Mouse (Mus musculus) hematopoietic stem cell, adult 5-6 weeks (primary cell): Measurements from ENCODE around the gene Pik3r1. TPM values are rescaled to one million over a fixed set of nuclear protein-coding genes. Genes with fewer than 3 reads are reported as not detected.

Experiments used
- ATAC-seq, 2 experiments: fragments of 125-278 bp in 1 of 2; replicated peaks in 1 of 2; 2 replicates each; pipeline ENCODE4 v1.8.0; 2016 to 2017; ENCODE audit warnings: inconsistent platforms in 2 of 2, mild to moderate bottlenecking in 2 of 2, moderate number of reproducible peaks in 2 of 2, low read depth in 1 of 2, moderate TSS enrichment in 1 of 2; ENCODE audit not compliant: low FRiP score in 2 of 2, poor library complexity in 2 of 2, severe bottlenecking in 2 of 2, insufficient read depth in 1 of 2, low TSS enrichment in 1 of 2
- total RNA-seq: library from RNA; stranded (forward); fragments of 172-1452, 232-1000 nt; gene quantifications from 2 replicates; pipeline ENCODE4 v1.2.3, GENCODE M21; 2017

Pik3r1 gene
- total RNA-seq, 1 experiment from 2014 or later = 167 TPM

DNA sequence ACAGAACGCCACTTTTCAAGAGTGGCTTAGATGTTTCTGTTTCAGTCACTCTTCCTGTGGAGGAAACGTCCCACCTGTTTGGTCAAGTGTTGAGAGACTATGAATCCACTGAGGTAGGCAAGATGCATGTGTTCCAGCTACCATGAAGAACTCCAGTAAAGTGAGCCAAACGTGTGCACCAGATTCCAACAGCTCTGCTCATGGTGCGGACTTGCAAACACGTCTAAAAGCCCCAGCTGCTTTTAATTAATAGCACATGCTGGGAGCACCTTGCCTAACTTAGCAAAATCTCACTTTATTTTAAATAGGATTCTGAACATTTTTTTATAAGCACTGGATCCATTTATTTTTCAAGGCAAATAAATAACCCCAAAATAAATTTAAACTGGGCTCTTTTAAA lies 40.2 kb downstream of the Pik3r1 start:
- ATAC-seq = no peak

DNA sequence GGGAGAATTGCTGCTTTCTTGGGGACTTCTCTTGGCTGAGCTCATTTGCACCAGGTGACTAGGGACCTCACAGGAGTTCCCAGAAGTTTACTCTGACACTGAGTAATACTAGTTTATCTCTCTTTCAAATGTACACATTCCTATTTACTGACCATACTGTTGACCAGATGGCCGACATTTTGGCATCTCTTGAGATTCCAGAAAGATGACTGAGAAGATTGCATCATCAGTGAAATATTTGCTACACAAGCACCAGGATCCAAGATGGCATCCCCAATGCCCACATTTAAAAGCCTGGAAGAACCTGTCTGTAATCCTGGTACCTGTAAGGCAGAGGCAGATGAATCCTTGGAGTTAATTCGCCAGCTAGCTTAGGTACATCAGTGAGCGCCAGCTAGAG lies 41.1 kb downstream of the Pik3r1 start:
- no peak for ATAC-seq

DNA sequence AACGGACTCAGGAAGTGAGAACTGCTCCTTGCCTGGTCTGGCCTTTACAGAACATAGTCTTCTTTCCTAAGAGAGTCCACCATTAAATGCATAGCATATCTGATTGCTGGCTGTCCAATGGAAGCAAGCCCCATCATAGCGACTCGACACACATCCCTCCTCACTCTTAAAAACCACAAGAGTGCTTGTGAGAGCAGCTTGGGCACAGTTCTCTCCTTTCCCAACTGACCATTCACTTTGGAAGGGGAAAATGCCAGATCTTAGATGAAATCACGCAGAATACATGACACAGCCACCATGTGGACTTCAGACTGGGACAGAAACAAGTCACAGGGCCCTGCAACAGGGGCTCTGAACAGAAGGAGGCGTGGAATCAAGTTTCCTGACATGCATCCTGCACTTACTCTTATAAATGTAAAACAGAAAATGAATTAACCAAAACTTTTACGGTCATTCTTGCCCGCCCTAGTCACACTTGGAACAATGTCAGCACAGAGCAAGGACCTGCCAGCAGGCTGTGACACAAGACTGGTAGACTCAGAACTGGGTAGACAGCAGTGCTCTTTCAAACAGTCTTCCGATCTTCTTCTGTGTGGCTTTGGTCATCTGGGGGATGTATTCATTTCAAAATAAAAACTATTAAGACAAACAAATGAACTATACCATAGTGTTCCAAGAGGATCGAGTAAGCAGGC lies 46.0 kb downstream of the Pik3r1 start:
- no peak for ATAC-seq

DNA sequence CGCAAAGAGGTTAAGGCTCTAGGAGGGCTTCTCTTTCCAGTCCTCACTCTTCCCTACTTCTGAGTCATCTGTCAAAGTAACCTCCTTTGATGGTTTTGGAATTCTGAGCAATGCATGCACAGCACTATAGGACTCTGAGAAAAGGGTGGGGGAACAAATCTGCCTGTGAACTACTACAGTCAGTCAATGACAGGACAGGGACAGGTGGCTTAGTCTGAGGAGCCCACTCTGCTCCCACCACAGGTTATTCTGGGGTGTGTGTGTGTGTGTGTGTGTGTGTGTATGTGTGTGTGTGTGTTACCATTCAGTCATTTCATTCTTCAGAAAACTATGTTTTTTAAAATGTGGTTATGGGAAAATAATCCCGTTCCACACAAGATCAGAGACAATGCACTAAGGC lies 46.9 kb downstream of the Pik3r1 start:
- no peak for ATAC-seq

DNA sequence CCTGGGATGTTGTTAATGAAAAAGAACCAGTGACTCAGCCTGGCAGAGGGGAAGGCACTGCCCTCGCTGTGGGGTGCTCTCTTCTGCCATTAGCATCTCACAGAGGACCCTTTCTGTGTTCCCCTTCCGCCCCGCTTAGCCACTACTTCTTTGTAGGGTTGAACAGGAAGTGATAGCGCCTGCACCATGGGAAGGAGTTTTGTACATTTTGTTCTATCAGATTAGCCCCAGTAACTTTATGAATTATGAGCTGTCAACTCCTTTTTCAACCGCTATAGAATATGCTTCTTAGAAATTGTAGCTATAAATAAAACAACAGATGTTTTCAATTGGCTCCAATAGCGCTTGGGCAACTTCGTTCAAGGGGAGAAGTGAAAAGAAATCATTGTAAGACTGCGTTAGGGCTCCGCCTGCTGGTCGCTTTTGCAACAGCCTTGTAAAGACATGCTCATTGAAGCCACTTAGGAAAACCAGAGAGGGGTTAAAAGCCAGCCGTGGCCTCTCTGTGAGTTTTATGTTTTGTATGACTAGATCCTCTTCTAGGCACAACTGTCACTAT lies 48.6 kb downstream of the Pik3r1 start:
- ATAC-seq = peak; percentile 94 to 95

DNA sequence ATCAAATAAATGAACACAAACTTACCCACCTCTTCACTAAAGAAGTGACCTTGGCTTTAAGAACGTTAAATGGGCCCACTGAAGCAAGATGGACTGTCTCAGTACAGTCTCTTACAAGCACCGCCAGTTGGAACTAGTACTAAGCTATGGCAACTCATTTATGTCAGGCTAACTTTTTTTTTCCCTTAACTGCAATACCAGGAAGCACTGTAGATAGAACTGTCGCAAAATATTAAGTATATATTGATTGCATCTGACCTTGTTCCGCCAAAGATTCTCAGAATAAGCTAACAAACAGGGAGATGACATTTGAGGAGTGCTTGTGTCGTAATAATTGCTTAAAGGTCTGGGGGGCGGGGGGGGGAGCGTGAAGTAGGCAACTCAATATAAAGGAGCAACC lies 49.3 kb downstream of the Pik3r1 start:
- ATAC-seq = no peak

DNA sequence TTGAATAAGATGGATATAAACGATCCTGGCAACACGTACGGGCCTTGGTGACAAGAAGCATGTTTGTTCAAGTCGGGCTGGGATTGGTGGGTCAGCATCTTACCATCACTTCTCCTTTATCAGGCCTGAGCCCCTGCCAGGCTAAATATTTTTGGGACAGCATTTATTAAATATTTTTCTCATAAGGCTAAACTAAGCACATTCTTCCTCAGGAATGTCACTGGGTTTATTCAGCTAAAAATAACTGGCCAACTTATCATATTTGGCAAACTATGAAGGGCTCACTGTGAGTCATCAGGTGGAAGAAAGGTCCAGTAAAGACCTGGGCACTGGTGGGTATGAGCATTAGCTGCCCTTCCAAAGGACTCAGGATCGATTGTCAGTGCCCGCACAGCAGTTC lies 50.2 kb downstream of the Pik3r1 start:
- ATAC-seq = no peak

DNA sequence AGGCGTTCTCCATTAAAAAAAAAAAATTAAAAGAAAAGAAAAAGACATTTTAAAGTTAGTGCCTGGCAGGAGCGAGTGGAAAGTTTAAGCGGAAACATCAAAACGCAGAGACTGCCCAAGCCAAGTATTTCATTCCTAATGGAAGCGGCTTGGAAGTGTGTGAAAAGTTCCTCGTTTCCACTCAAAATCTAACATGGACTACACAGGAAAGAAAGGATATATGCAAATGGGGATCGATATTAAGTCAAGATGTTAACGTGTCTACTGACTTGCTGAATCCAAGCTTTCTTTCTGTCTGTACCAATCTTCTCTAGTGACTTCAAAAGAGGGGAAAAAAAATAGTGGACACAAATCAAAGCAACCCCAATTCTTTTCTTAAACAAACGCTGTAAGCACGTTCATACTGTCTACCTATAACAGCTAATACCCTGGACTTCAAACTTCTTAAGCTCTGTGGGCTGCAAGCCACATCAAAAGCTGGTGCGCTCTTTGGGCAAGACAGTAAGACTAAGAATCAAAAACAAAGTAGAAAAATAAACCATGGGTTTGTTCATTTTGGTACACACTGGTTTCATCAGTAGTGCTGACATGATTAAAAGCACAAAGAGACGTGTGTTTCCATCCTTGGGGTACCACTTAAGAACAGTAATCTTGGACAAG lies 54.5 kb downstream of the Pik3r1 start:
- ATAC-seq = no peak

DNA sequence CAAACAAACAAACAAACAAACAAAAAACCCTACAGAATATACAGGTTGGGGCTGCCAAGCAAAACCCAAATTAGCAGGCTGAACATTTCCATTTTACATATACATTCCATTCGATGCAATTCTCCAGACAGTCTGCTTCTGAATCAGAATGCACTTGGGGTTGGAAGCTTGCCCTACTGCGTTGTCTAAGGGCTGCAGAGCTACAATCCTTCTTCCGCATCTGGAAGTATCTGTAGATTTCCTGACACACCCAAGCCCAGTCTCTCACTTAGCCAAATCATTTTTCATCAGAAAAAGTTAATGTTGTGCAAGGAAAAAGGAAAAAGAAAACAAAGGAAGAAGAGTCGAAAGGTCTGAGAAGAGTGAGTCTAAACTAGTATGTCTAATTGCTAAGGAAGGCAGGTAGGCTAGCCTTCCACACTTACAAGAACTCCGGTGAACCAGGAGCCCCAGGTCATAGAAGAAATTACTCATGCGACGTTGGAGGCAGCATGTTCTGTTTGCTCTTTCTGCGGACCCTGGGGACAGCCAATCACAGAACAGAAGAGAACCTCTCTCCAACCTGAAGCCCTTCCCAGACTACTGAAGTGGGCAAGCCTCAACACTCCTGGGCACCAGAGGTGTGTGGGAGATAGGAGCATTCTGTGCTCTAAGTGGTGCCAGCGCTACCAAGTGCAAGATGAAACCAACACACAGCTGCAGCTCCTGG lies 55.1 kb downstream of the Pik3r1 start:
- no peak for ATAC-seq

DNA sequence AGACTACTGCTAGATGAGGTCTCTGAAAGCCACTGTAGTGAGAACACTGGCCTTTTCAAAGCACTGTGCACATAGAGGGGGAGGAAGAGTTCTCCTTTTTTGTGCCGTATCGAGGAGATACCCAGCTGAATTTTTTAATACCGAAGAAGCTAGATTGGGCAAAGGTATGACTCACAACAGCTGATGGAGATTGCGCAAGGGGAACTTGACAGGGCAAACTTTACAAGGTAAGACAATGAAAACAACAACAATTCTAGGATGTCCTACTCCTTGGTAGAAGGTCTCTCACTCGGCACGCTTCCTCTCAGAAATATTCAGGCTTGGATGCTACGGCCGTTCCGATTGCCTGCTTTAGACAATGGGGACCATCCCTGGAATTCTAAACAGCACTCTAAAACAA lies 55.9 kb downstream of the Pik3r1 start:
- no peak; a peak in 1 of 4 replicates for ATAC-seq

DNA sequence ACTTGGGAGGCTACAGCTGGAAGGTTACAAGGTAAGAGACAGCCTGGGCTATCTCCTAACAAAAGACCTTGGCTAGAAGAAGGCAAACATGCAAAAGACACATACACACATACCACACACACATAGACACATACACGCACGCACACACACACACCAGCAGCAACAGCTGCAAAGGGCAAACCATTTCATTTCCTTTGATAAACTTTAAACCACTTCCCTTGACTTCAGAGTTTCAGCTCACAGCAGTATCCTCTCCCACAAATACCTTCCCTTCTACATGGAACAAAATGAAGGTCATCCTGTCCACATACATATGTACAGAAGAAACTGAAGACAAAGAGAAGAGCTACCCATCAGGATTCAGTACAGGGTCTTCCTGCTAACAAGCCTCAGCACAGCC lies 56.7 kb downstream of the Pik3r1 start:
- peak in 1 of 2 experiments; percentile 19; a peak in 1 of 4 replicates for ATAC-seq

DNA sequence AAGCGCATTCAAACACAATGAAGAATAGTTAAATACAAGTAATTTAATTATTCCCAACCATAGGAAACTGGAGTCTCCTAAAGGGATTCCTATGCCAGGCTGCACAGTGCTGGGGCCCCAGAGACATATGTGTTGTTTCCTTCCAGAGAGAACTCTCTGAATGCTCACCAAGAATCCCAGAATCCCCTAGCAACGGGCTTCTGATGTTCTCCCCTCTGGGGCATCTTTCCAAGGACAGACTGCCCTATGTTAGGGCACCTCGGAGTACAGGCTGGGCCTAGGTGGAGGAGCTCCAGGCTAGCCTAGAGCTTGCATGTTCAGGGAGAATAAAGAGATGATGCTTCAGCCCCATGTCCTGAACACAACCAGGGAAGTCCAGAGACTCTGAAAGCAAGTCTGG lies 58.2 kb downstream of the Pik3r1 start:
- ATAC-seq = no peak

DNA sequence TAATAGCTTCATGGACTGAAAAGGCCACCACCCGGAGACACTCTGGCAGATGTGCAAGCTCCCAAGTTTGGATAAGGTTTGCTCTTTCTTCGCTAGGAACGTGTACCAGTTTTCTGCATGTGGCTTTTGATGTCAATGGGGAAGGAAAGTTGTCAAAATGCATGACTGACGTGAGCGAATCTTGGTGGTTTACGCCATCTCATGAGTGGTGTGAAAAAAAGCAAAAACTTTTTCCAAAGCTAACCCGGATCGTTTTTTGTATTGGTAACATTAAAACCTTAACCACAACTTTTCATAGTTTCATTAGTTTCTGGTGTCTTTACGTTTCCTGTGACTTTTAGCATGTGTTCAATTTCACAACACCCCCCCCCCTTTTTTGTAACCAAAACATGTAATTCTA lies 60.8 kb downstream of the Pik3r1 start:
- ATAC-seq = no peak

DNA sequence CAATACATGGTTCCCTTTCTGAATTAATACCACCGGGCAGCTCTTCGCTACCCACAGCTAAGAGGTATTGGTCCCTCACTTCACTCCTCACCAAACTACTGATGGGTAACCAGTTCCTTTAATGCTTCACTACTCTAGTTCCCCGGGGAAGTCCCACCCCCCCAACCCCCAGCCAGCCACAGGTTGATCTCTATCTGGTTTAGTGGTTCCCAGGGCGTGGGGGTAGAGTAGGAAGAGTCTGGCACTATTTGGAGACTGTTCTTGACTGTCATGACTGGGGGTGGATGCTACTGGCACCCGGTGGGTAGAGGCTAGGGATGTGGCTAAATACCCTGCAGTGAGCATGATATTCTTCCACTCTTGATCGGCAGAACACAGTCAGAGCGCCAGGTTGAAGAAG lies 61.6 kb downstream of the Pik3r1 start:
- no peak for ATAC-seq

DNA sequence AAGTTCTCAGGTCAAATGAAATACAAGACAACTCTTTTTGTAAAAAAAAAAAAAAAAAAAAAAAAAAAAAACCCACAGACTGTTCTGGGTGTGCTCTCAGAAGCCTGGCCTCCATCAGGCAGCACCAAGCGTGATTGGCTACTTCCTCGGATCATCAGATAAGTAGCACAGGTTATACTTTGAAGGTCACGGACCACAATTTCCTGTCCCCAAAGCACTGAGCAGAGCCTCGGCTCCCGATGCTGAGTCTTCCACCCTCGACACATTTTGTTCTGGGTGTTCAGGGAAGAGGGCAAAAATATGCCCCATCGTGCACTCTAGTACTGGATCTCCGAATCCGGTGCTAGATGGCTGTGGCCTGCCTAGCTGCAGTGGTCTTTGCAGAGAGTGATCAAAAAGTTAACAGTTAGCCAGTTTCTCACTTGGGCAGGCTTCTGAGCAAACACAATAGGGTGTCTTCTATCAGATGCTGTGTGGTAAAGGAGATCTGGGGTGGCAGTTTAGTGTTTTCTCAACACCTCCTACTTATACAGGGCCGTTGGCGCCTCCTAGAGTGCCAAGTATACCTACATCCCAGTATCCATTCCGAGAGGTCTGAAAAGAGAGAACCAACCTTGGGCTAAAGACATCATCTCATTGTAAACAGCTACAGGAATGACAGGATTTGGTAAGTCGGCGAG lies 65.8 kb downstream of the Pik3r1 start:
- ATAC-seq = 0 out of 4 replicates have a peak, but pooled peaks have one; percentile 25 to 35

DNA sequence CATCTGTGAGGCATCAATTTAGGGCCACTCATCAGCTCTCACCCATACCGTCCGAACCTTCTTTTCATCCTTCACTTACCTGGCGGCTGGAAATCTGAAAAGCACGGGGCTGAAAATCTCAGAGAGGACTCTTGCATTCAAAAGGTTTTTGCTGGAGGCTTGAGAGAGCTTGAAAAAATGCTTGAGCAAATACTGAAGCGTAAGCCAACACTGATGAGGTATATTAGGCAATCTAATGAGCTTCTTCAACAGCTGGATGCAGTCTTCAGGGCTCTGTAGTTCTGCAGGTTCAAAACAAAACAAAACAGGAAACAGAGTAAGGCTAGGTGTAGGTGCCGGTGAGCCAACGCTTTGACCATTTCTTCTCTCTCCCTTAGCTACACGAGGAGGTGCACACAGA lies 66.4 kb downstream of the Pik3r1 start:
- ATAC-seq = no peak

DNA sequence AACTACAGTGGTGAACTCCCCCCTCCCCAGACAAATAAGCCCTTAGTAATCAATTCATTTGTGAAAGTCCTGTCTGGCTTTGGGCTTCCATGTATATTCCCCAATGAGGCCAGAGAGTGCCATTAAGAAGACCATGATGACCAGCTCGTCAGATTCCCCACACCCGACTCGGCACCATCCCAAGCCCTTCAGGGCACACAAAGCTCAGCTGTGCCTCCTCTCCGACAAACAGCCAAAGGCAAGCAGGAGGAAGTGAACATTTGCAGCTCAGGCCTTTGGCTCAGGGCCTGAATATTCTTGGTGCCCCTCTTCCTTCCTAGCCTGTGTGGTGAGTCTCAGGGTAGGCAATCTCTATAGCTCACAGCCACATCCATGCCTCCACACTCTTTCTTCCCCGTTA lies 68.3 kb downstream of the Pik3r1 start:
- ATAC-seq = peak; percentile 30 to 46; a peak in 3 of 4 replicates

DNA sequence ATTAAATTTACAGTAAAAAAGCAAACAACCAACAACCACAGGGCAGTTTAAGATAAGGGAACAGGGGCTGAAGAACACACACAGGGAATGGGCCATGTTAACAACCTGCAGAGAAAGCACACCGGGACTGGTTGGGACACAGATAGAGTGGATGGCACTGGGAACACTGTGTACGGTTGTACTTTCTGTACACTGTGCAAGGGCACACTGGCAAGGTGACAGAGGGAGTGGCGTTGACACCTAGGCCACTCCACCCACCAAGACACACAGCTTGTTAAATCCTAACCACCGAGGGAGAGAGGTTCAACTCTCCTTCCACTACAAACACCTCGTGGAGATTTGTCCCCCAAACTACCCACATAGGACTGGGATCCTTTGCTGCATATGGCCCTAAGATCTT lies 70.1 kb downstream of the Pik3r1 start:
- no peak for ATAC-seq
